Mouse (Mus musculus) gastrocnemius, adult 2 months (tissue): ENCODE data around the gene Hnf1b. TPM values are rescaled to one million over a fixed set of nuclear protein-coding genes. Genes with fewer than 3 reads are reported as not detected.

Experiments used
- DNase-seq: peaks from one replicate; pipeline ENCODE4 v3.0.0; 2022
- H3K27ac ChIP-seq: fragments of 200-600 bp; 2 replicates; pipeline ENCODE4 v1.8.1; 2022; ENCODE audit warnings: mild to moderate bottlenecking
- H3K4me3 ChIP-seq: fragments of 200-600 bp; 2 replicates; pipeline ENCODE4 v1.8.1; 2022; ENCODE audit warnings: mild to moderate bottlenecking, moderate library complexity
- CTCF ChIP-seq: fragments of 200-600 bp; IDR thresholded peaks from 2 replicates; pipeline ENCODE4 v1.8.1; 2022; ENCODE audit warnings: antibody characterized with exemption, mild to moderate bottlenecking, moderate library complexity
- intact Hi-C: fragments of 180-260 bp; cut with DNase I; formaldehyde crosslinking; loops from one replicate; pipeline ENCODE4 v1.15.1; 2025
- total RNA-seq, 2 experiments: library from RNA; stranded (reverse); gene quantifications; 2 replicates each; pipeline ENCODE4 v1.2.3; 2021

Hnf1b gene
- total RNA-seq, 2 experiments from 2014 or later: not detected

GRCm38 (mm10) chr11:83885175-83885574, 35.3 kb downstream of the Hnf1b start:
- Histone ChIP-seq H3K4me3 (no peak overlapping the region), H3K27ac (no peak overlapping the region)
- no peak for TF ChIP-seq CTCF
- no peak for DNase-seq
- intact Hi-C loops: no loop called here

- TF ChIP-seq CTCF: no peak
- intact Hi-C loops: no loop called here
- no peak for DNase-seq
- Histone ChIP-seq H3K27ac (no peak overlapping the region), H3K4me3 (no peak overlapping the region)
Observed at GRCm38 (mm10) chr11:83886746-83887145, 36.9 kb downstream of the Hnf1b start.

- intact Hi-C loops: no loop called here
- H3K27ac ChIP-seq: no peak overlapping the region
- DNase-seq: no peak
- no peak overlapping the region for H3K4me3 ChIP-seq
- no peak for TF ChIP-seq CTCF
Observed at GRCm38 (mm10) chr11:83891366-83891765, 41.5 kb downstream of the Hnf1b start.

- no peak for TF ChIP-seq CTCF
- no peak overlapping the region for H3K4me3 ChIP-seq
- DNase-seq: no peak
- H3K27ac ChIP-seq: no peak overlapping the region
- intact Hi-C loops: no loop called here
Observed at GRCm38 (mm10) chr11:83893325-83893724, 43.5 kb downstream of the Hnf1b start.

GRCm38 (mm10) chr11:83896430-83897410, 46.9 kb downstream of the Hnf1b start:
- intact Hi-C loops: no loop called here
- no peak overlapping the region for H3K4me3 ChIP-seq
- no peak for TF ChIP-seq CTCF
- DNase-seq: no peak
- H3K27ac ChIP-seq: no peak overlapping the region

- TF ChIP-seq CTCF: no peak
- no peak for DNase-seq
- no peak overlapping the region for H3K27ac ChIP-seq
- H3K4me3 ChIP-seq: no peak overlapping the region
- intact Hi-C loops: no loop called here
Observed at GRCm38 (mm10) chr11:83897569-83897968, 47.7 kb downstream of the Hnf1b start.

- no peak for TF ChIP-seq CTCF
- intact Hi-C loops: no loop called here
Observed at GRCm38 (mm10) chr11:83902812-83903211, 52.9 kb downstream of the Hnf1b start.

GRCm38 (mm10) chr11:83905756-83906155, 55.9 kb downstream of the Hnf1b start:
- no peak overlapping the region for H3K27ac ChIP-seq
- no peak overlapping the region for H3K4me3 ChIP-seq
- intact Hi-C loops: no loop called here
- DNase-seq: no peak
- no peak for TF ChIP-seq CTCF

More at GRCm38 (mm10) chr11:83902812-83903211, 52.9 kb downstream of the Hnf1b start:
- DNase-seq: no peak
- Histone ChIP-seq H3K4me3 (no peak overlapping the region), H3K27ac (no peak overlapping the region)

GRCm38 (mm10) chr11:83908376-83908775, 58.5 kb downstream of the Hnf1b start:
- no peak for DNase-seq
- H3K4me3 ChIP-seq: no peak overlapping the region
- TF ChIP-seq CTCF: no peak
- H3K27ac ChIP-seq: no peak overlapping the region
- intact Hi-C loops: no loop called here

GRCm38 (mm10) chr11:83913824-83914311, 64.0 kb downstream of the Hnf1b start:
- intact Hi-C loops: no loop called here
- no peak for DNase-seq
- no peak for TF ChIP-seq CTCF
- Histone ChIP-seq H3K27ac (no peak overlapping the region), H3K4me3 (no peak overlapping the region)

- no peak overlapping the region for H3K27ac ChIP-seq
- no peak for TF ChIP-seq CTCF
- H3K4me3 ChIP-seq: no peak overlapping the region
- no peak for DNase-seq
- intact Hi-C loops: no loop called here
Observed at GRCm38 (mm10) chr11:83914501-83914900, 64.6 kb downstream of the Hnf1b start.

GRCm38 (mm10) chr11:83922600-83922999, 72.7 kb downstream of the Hnf1b start:
- intact Hi-C loops: no loop called here
- no peak overlapping the region for H3K4me3 ChIP-seq

GRCm38 (mm10) chr11:83927097-83927496, 77.2 kb downstream of the Hnf1b start:
- intact Hi-C loops: no loop called here
- H3K27ac ChIP-seq: no peak overlapping the region
- no peak overlapping the region for H3K4me3 ChIP-seq
- peak; percentile 40 for TF ChIP-seq CTCF
- no peak for DNase-seq

More at GRCm38 (mm10) chr11:83922600-83922999, 72.7 kb downstream of the Hnf1b start:
- H3K27ac ChIP-seq: no peak overlapping the region
- DNase-seq: no peak
- no peak for TF ChIP-seq CTCF
